Mouse (Mus musculus): ENCODE measurements around the gene Brca1. TPM values are rescaled to one million over a fixed set of nuclear protein-coding genes. Genes with fewer than 3 reads are reported as not detected.
"Not testable (repeated sequence)": the region's sequence is repeated elsewhere in the genome, so short reads cannot be mapped to it uniquely, and the experiment has no call there.

Gene Brca1
- total and polyA plus RNA-seq, 3 experiments, result 0.18 to 0.63 (median 0.20) TPM

- no peak overlapping the region for H3K27ac ChIP-seq
These were observed 70.8 kb downstream of the Brca1 start for GRCm38 (mm10) chr11:101480912-101481311.

GRCm38 (mm10) chr11:101479171-101479635, 72.6 kb downstream of the Brca1 start:
- Histone ChIP-seq H3K4me3 (no peak overlapping the region), H3K27ac (no peak overlapping the region), H3K79me2 (replicated peaks; ENCODE audit: control insufficient read depth, insufficient read depth, low read length) (no peaks in the 10 kb centered on the region), H3K36me3 (ENCODE audit: control insufficient read depth, insufficient read depth, low read length) (no peaks in the 10 kb centered on the region), H3K27me3 (ENCODE audit: control insufficient read depth, insufficient read depth, low read length) (no peaks in the 10 kb centered on the region), H3K9ac (ENCODE audit: low read depth, low read length) (no peak overlapping the region), H3K4me1 (ENCODE audit: control insufficient read depth, insufficient read depth, low read length) (no peaks in the 10 kb centered on the region)
- intact Hi-C loops (cut with DNase I), result no loop called here
- no peak for DNase-seq
- WGBS, result 24% methylated on average over 18 of the region's 18 CpGs
- no peak for TF ChIP-seq CTCF (IDR thresholded peaks at IDR 0.05)

More at GRCm38 (mm10) chr11:101480912-101481311, 70.8 kb downstream of the Brca1 start:
- no peak overlapping the region for H3K4me3 ChIP-seq
- H3K27me3 ChIP-seq (ENCODE audit: control insufficient read depth, insufficient read depth, low read length), result no peaks in the 10 kb centered on the region
- no peak for TF ChIP-seq EP300 (IDR thresholded peaks at IDR 0.05; ENCODE audit: insufficient read depth, low read depth, low read length)
- no peak for TF ChIP-seq POLR2A (IDR thresholded peaks at IDR 0.05; ENCODE audit: insufficient read depth, low read depth, low read length)
- no peak for TF ChIP-seq CTCF (IDR thresholded peaks at IDR 0.05)
- no peak overlapping the region for H3K9ac ChIP-seq (ENCODE audit: low read depth, low read length)
- no peaks in the 10 kb centered on the region for H3K79me2 ChIP-seq (replicated peaks; ENCODE audit: control insufficient read depth, insufficient read depth, low read length)
- no peaks in the 10 kb centered on the region for H3K4me1 ChIP-seq (ENCODE audit: control insufficient read depth, insufficient read depth, low read length)
- H3K36me3 ChIP-seq (ENCODE audit: control insufficient read depth, insufficient read depth, low read length), result no peaks in the 10 kb centered on the region
- WGBS, result 24% methylated on average over 6 of the region's 6 CpGs
- DNase-seq, result no peak
- intact Hi-C loops (cut with DNase I), result no loop called here

GRCm38 (mm10) chr11:101477552-101478211, 74.1 kb downstream of the Brca1 start:
- TF ChIP-seq EP300 (IDR thresholded peaks at IDR 0.05; ENCODE audit: insufficient read depth, low read depth, low read length) (no peak), CTCF (IDR thresholded peaks at IDR 0.05) (no peak), POLR2A (IDR thresholded peaks at IDR 0.05; ENCODE audit: insufficient read depth, low read depth, low read length) (no peak)
- WGBS, result 78% methylated on average over 10 of the region's 10 CpGs
- H3K79me2 ChIP-seq (replicated peaks; ENCODE audit: control insufficient read depth, insufficient read depth, low read length), result no peaks in the 10 kb centered on the region
- no peak overlapping the region for H3K4me3 ChIP-seq
- intact Hi-C loops (cut with DNase I), result no loop called here
- no peak overlapping the region for H3K27ac ChIP-seq
- no peak overlapping the region for H3K9ac ChIP-seq (ENCODE audit: low read depth, low read length)
- DNase-seq, result no peak
- no peaks in the 10 kb centered on the region for H3K27me3 ChIP-seq (ENCODE audit: control insufficient read depth, insufficient read depth, low read length)
- H3K4me1 ChIP-seq (ENCODE audit: control insufficient read depth, insufficient read depth, low read length), result no peaks in the 10 kb centered on the region
- no peaks in the 10 kb centered on the region for H3K36me3 ChIP-seq (ENCODE audit: control insufficient read depth, insufficient read depth, low read length)

GRCm38 (mm10) chr11:101477194-101477551, 74.6 kb downstream of the Brca1 start:
- WGBS, result 42% methylated on average over 4 of the region's 4 CpGs
- no peaks in the 10 kb centered on the region for H3K36me3 ChIP-seq (ENCODE audit: control insufficient read depth, insufficient read depth, low read length)
- TF ChIP-seq POLR2A (IDR thresholded peaks at IDR 0.05; ENCODE audit: insufficient read depth, low read depth, low read length) (no peak), CTCF (IDR thresholded peaks at IDR 0.05) (no peak)
- no peak overlapping the region for H3K4me3 ChIP-seq
- intact Hi-C loops (cut with DNase I), result no loop called here
- H3K79me2 ChIP-seq (replicated peaks; ENCODE audit: control insufficient read depth, insufficient read depth, low read length), result no peaks in the 10 kb centered on the region
- H3K9ac ChIP-seq (ENCODE audit: low read depth, low read length), result no peak overlapping the region
- DNase-seq, result no peak
- H3K27me3 ChIP-seq (ENCODE audit: control insufficient read depth, insufficient read depth, low read length), result no peaks in the 10 kb centered on the region
- H3K4me1 ChIP-seq (ENCODE audit: control insufficient read depth, insufficient read depth, low read length), result no peaks in the 10 kb centered on the region
- H3K27ac ChIP-seq, result no peak overlapping the region

- H3K4me3 ChIP-seq; H3K27ac ChIP-seq; H3K4me1 ChIP-seq (ENCODE audit: control insufficient read depth, insufficient read depth, low read length); H3K9ac ChIP-seq (ENCODE audit: low read depth, low read length); H3K36me3 ChIP-seq (ENCODE audit: control insufficient read depth, insufficient read depth, low read length); H3K79me2 ChIP-seq (replicated peaks; ENCODE audit: control insufficient read depth, insufficient read depth, low read length); intact Hi-C loops (cut with DNase I); DNase-seq; H3K27me3 ChIP-seq (ENCODE audit: control insufficient read depth, insufficient read depth, low read length): not testable (repeated sequence)
- WGBS, result 97% methylated on average over 4 of the region's 4 CpGs
These were observed 75.4 kb downstream of the Brca1 start for GRCm38 (mm10) chr11:101476361-101476760.

- DNase-seq, result no peak
- 64% methylated on average over 5 of the region's 5 CpGs for WGBS
- TF ChIP-seq CTCF (IDR thresholded peaks at IDR 0.05) (no peak), EP300 (IDR thresholded peaks at IDR 0.05; ENCODE audit: insufficient read depth, low read depth, low read length) (no peak), POLR2A (IDR thresholded peaks at IDR 0.05; ENCODE audit: insufficient read depth, low read depth, low read length) (no peak)
- Histone ChIP-seq H3K27ac (no peak overlapping the region), H3K79me2 (replicated peaks; ENCODE audit: control insufficient read depth, insufficient read depth, low read length) (no peaks in the 10 kb centered on the region), H3K36me3 (ENCODE audit: control insufficient read depth, insufficient read depth, low read length) (no peaks in the 10 kb centered on the region), H3K9ac (ENCODE audit: low read depth, low read length) (no peak overlapping the region), H3K27me3 (ENCODE audit: control insufficient read depth, insufficient read depth, low read length) (no peaks in the 10 kb centered on the region), H3K4me1 (ENCODE audit: control insufficient read depth, insufficient read depth, low read length) (no peaks in the 10 kb centered on the region), H3K4me3 (no peak overlapping the region)
- intact Hi-C loops (cut with DNase I), result no loop called here
These were observed 77.5 kb downstream of the Brca1 start for GRCm38 (mm10) chr11:101474298-101474697.

GRCm38 (mm10) chr11:101473686-101474085, 78.1 kb downstream of the Brca1 start:
- H3K9ac ChIP-seq (ENCODE audit: low read depth, low read length); DNase-seq; H3K4me3 ChIP-seq; H3K4me1 ChIP-seq (ENCODE audit: control insufficient read depth, insufficient read depth, low read length); intact Hi-C loops (cut with DNase I); H3K27ac ChIP-seq; H3K27me3 ChIP-seq (ENCODE audit: control insufficient read depth, insufficient read depth, low read length); H3K79me2 ChIP-seq (replicated peaks; ENCODE audit: control insufficient read depth, insufficient read depth, low read length); H3K36me3 ChIP-seq (ENCODE audit: control insufficient read depth, insufficient read depth, low read length): not testable (repeated sequence)
- 82% methylated on average over 1 of the region's 1 CpGs for WGBS

All from heart, adult 2 months (tissue).